Mouse (Mus musculus) embryo, embryonic 11.5 days (tissue): Measurements from ENCODE around the gene Ephb1.
A peak's percentile ranks its signal among the peaks of the same experiment; 100 is the strongest.

Experiments
- DNase-seq: peaks from one replicate; pipeline ENCODE4 v3.0.0-alpha.2; 2012; ENCODE audit warnings: low read depth, low spot score

Ephb1 gene

DNA sequence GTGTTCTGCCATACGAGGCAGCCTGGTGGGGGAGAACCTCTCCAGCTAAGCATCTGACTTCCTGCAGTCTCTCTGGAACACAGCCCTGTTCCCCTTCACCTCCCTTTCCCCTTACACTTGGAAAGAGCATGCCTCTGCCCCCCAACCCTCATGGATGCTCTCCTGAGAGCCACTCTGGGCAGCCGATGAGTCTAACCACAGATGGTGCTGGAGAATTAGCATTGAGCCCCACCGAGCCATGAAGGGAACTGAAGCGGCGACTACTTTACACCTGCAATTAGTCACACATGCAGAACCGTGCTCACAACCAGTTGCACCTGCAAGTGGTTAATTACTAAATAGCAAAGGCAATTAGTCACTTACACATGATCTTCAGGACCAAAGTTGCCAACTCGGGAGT lies 184.8 kb downstream of the Ephb1 start:
- DNase-seq: no peak

DNA sequence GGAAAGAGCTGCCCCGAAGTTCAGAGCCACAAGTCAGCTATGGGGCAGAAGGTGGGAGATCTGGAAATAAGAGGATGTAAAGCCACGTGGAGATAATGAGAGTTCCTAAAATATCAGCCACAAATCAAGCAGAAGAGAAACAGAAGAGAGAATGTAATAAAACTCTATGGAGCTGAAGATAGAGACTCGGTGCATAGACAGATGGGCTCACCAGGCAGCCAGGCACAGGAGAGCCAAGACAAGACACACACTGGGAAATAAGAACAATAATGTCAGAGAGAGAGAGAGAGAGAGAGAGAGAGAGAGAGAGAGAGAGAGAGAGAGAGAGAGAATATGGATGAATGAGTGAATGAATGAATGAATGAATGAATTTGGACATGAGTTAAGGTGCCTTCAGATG lies 198.6 kb downstream of the Ephb1 start:
- DNase-seq: no peak

DNA sequence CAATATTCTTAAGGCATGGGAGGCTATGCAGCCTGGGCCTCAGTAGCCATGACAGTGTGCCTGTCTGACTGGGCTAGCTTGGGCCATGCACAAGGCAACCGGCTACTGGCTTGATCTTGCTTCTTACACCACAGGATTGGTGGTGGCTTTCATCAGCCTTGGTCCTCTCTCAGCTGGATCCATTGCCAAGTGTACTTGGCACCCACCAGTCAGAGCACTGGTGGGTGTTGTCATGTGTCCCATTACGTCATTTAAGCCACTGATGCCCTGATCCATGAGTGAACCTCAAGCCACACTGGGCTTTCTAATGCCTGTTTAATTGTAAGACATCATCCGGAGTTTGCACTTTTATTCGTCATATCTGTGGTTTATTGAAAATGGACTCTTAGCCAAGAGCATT lies 215.3 kb downstream of the Ephb1 start:
- DNase-seq: no peak

DNA sequence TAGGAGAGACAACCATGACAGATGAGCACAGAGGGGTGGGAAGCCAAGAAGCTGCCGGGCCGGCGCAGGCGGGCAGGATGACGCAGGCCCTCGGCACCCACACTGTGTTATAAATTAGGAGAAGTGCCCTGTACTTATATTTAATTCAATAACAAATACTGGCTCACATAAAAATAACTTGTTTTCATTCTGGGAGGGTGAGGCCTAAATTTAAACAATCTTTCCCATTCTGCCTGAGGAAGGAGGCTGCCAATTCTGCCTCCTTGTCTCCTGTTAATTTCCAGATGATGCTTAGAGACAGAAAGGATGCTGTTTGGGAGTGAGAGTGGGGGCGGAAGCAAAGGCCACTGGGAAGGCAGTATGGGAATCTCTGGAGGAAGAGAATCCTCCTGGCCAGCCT lies 215.8 kb downstream of the Ephb1 start:
- DNase-seq: no peak

DNA sequence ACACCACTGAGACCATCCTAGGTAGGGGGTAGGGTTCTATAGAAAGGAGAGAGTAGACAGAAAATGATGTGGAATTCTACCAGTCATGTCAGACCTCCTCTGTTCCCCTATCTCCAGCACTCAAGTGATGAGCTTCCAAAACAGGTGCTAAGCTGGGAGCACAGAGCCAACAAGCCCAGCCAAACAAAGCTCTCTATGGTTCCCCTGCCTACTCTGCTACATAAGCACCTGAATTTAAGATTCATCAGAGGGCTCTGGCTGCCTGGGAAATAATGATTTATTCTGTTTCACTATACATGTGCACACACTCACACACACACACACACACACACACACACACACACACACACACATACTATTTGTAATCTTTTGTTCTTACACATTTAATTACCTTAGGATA lies 216.3 kb downstream of the Ephb1 start:
- DNase-seq: no peak

DNA sequence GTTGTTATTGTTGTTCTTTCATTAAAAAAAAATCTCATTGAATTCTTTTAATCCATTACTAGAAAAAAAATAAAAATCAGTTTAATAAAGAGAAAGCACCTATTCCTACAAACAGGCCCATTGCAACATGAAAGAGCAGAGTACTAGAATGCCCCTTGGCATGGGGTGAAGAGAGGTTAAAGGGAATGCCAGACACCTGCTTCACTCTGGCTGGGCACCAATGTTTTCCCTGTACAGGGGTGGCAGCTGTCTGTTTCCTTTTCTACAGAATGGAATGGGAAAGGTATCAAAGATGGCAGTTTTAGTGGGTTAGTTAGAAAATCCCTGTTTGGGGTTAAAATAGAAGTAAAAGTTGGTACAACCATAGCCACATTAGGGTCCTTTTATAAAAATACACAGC lies 224.0 kb downstream of the Ephb1 start:
- no peak for DNase-seq

DNA sequence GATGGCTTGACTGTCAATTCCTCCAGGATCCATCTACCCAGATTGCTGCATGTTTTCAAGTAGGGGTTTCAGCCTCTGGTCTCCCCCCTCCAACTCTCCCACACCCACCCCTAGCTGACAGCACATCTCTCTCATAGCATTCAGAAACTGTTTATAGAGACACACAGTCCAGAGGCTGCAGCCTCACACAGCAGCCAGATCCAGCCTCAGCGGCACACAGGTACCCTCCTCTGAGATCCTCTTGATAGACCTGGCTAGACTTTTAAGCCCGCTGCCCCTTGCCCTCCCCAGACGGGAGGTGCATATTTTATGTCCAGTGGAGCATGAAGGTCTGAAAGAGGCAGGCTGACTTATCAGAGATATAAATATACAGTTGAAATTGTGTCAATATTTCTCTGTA lies 228.0 kb downstream of the Ephb1 start:
- DNase-seq: no peak

DNA sequence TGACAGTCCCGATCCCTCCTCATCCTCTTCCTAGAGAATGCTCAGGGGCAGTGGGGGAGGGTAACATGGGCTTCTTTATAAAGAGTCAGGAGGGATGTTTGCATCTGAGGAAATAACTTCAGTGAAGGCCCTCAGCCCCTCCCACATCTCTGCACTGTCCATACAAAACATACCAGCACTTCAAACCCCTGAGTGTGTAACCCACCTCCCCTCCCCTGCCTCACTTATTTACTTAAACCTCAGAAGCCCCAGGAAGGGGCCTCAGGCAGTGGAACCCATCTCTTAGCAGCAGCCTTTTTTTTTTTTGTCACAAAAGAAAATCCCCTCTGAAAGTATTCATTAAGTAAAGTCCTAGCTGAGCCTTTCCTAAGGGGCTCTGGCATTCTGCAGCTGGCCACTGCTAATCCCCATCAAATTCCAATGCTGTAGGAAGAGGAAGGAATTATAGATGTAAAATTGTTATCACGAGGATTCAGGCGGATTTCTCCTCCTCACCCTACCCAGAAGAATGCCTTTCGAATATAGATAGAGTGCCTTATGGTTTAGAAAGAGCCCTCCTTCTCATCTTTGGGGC lies 231.5 kb downstream of the Ephb1 start:
- DNase-seq: no peak

DNA sequence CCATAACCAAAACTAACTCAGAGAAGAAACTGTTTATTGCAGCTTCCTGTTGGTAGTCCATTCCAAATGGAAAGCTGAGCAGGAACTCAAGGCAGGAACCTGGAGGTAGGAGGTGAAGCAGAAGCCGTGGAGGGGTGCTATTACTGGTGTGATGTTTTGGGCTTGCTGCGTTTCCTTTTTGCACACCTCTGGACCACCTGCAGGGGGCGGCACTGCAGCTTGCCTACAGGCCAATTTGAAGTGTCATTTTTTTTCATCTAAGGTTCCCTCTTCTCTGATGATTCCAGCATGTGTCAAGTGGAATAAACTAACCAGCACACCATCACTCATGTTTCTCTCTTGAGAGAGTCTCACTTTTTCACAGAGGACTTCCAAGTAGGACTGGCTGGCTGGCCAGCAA lies 235.1 kb downstream of the Ephb1 start:
- DNase-seq: no peak

DNA sequence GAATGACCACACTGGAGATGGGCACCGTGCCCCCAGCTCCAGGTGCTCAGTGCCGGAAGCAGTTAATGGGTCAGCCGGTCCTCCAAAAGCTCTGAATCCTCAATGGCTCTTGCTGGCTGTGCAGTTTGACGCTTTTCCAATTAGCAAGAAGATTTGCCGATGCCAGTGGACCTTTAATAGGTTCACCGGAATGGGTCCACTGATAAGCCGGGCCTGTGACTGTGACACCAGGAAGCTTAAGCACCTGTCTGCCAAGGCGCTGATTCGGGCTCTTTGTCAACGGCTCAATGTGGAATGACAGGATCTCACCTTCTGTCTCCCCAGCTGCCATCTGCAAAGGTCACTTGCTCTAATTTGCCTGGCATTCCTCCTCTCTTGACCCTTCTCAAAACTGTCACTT lies 239.2 kb downstream of the Ephb1 start:
- DNase-seq: no peak

DNA sequence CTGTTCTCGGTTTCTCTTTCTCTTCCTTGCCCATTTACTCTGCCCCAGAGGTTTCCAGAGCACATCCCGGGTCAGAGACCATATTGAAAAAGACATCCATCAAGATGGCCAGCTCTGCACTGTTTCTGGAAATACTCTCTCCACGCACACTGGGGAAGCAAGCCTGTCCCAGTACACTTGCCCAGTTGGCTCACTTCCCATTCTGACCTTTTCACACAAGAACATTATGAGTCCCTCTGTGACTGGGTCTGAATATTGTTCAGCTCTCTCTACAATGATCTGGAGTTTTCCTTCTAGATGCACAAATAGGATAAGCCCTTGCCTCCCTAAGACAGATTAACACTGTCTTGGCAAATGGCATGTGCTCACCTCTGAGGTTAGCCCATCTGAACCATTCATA lies 243.0 kb downstream of the Ephb1 start:
- no peak for DNase-seq

DNA sequence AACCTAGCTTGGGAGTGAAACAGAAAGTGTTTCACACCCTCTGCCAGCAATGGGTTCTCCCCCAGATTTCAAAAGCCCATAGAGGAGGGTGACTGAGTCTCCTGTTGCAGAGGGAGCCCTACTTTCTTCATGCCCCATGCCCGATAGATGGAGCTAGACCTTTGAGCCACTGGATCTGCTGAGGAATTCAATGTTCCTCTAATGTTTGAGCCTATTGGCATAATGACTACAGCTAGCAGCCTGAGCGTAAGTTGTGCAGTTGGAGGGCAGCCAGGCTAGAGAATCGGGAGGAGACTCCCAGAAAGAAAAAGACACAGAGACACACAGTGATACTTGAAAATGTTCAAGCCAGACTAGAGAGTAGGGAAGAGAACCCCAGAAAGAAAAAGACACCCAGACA lies 246.5 kb downstream of the Ephb1 start:
- DNase-seq: no peak

DNA sequence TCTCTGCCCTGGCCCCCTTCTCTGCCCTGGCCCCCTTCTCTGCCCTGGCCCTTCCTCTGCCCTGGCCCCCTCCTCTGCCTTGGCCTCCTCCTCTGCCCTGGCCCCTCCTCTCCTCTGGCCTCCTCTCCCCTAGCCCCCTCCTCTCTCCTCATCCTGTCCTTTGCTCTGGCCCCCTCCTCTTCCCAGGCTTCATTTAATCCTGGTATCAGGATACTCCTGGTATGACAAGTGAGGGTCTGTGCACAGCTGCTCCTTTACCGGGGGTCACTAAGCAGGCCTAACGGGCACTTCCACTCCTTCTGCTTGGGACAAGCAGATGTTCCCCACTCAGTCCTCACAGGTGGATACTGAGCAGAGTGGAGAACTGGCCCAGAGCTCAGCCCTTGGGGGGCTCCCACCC lies 247.3 kb downstream of the Ephb1 start:
- no peak for DNase-seq

DNA sequence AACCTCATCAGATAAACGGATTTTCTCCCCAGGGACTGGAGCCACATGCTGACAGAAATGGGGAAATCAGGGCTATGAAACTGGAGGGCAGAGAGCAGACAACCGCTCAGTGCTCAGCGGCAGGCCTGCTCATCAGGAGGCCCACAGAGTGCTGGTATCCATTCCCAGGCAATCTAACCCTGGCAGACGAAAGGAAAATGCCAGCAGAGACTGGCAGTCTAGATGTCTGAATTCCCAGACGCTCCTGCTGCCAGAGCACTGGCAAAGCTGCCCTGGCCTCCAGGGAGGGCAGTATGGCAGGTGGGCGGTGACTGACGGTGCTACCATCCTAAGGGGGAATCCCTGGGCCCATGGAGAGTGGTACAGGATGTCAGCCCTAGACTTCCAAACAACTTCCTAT lies 257.7 kb downstream of the Ephb1 start:
- DNase-seq: no peak

DNA sequence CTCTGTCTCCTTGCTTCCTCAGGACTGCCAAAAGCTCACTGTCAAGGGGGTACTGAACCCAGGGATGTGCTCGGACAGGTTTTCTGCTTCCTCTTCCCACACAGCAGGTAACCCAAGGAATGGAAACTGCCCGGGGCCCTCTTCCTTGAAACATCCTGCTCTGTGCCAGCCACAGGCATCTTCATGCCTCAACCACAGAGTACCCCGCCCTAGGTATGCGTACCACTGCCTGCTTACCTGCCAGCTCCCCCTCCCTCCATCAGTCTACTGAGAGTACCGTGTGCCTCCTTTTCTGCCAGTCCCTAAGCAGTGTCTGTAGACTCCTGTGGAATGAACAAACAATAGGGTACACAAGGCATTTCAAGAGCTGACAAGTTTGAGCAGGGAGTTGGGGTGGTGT lies 265.9 kb downstream of the Ephb1 start:
- no peak for DNase-seq

DNA sequence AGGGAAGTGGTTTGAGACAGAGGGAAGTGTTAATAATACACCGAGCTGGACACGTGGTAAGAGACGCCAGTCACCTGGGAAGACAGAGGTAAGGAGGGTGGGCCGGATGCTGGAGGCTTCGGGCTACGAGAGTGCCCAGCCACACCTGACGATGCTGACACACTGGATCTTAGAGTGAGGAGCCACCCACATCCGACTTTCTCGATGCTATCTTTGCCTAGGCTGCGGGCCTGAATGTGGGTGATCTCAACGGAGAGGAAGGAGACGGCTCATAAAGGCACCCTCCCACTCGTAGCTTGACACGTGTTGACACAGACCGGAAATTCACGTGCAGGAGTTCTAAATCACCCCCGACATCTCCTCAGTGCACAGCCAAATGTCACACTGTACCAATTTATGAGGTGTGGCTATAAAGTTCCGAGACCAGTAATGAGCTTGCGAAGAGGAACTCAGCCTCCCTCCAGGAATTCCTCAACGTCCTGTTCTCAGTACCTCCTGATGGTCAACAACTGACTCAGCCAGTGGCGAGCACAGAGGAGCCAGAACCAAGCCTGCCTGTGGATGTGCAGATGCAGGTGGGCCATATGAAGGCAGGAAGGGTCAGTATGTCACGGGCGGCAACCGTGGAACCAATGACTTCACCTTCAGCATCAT lies 268.3 kb downstream of the Ephb1 start:
- peak; percentile 29 for DNase-seq

DNA sequence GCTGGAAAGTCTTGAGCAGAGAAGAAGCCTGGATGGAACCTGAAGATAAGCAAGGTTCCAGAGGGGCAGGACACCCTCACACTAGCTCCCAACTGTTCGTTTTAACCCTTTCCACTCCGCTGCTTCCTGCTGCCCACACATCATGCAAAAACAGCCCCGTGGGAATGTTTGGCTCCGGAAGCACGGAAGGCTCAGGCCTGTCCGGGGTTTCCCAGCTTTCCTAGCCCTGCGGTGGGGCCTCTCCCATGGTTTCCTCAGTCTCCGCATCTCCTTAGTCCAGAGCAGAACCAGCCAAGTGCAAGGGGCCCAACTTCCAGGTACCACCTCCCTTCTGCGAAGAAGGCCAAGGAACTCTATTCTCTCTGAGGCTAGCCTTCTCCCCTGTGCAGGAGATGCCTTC lies 269.0 kb downstream of the Ephb1 start:
- no peak for DNase-seq

DNA sequence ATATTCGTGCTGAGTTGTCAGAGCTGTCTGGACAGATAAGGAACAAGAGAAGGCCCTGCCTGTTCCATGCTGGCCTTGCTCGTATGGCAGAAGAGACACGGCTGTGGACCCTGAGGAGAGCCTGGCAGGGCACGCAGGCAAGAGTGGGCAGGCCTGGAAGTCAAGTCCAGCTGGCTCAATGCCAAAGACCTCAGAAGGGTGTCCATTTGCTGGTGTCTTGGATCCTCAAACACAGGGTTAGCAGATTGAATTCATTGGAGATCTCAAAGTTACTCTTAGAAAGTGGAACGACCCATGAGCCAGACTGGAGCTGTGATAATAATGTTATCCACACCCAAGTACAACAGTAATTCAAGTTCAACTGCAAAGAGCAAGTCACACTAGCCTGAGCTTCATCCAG lies 273.6 kb downstream of the Ephb1 start:
- DNase-seq: no peak

DNA sequence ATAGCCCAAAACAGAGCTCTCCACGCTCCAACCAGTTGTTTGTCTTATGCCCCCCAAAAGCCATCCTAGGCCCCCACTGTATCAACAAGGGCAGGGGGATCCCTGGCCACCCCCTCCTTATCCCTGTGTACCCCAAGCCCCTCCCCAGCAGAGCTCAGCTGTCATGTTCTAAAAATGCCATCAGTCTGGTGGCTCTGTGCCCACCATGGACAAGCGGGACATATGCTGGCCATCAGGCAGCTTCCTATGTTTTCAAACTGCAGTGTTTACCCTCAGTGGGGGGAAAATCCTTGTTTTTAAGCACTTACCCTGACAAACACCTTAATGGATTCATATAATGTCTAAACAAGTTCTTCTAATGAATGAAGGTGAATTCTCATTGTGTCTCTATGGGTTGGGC lies 275.3 kb downstream of the Ephb1 start:
- DNase-seq: no peak

DNA sequence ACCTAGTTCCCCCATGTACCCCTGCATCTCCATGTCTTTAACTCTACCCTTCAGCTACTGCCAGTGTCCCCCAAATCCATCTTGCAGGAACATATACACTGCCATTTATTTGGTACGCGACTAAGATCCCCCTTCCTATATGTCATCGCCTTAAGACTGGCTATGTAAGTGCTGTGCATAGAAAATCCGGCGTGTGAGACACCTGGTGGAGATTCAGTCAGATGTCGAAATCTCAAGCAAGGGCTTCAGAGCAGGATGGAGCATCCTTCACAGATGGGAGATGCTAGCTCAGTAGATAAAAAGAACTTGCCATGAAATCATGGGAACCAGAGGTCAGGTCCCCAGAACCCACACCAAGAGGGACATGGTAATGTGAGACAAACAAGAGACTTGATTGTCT lies 276.3 kb downstream of the Ephb1 start:
- no peak for DNase-seq

DNA sequence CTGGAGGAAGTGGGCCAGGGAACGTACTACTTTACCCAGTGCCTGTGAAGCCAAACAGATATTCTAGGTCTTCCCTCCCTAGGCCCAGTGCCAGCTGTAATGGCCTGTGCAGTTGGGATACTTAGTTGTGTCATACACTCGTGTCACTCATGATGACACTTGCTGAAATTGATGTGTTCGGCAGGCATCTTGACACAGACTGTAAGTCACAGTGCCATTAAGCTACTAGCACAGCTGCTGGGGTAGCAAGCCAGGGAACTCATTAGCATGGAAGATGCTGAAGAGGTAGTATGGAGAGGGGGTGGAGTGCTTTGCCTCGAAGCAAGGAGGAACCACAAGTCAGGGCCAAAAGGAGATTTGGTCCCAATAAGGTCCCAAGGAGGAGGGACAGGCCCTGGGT lies 279.0 kb downstream of the Ephb1 start:
- DNase-seq: no peak

DNA sequence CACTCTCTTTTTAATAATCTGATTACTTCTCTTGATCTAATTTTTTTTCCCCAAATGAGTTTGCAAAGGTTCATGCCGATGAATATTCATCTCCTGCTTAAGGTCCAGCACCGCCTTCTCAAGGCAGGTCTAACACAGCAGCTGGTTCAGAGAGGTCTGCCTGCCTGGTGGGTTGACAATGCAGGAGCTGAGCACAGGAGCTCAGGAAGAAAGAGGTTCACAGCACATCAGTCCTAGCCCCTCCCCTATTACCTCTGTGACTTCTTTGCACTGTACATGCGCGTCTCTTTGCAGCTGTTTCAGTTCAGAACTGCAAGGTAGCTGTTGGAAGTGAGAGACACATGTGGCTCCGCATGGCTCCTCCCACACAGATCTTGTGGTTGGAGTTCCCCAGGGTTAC lies 281.1 kb downstream of the Ephb1 start:
- no peak for DNase-seq

DNA sequence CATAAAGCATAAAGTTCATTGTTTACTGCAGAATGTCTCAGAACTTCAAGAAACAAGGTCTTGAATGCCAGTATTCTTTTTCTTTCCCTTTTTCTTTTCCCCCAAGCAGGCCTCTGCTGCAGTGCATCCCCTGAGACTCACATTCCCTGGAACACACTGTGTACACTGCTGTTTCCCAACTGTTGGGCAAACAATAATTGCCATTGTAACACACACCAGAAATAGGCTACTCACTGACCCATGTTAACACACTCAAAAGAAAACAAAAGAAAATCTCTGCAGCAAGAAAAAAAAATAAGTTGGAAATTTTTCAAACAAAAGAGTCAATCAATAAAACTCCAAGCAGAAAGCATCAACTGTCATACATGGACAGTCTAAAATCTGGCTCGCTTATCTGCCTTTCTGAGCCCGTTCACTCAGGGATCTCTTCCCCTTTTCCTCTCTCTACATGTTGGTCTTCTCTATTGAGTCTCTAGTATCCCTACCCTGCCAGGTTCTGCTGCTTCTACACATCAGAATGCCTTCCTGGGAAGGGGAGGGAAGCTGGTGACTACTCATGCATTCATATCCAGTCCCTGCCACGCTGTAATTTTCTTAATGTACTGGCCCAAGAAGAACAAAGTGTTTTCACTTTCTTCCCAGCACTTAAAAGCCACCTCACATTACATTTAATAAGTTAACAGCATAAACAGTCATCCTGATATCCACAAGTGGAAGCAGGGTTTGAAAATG lies 285.2 kb downstream of the Ephb1 start:
- DNase-seq: no peak
